Mouse (Mus musculus): ENCODE results near the gene Hrh2. TPM values are rescaled to one million over a fixed set of nuclear protein-coding genes. Genes with fewer than 3 reads are reported as not detected.

Hrh2 gene
- polyA plus RNA-seq, 1 experiment from 2014 or later = 0.12 TPM

GRCm38 (mm10) chr13:54159756-54160155 lies 32.2 kb upstream of the Hrh2 start:
- ATAC-seq (replicated peaks; ENCODE audit: extremely low read depth, insufficient read depth, low FRiP score) = no peak
- Histone ChIP-seq H3K4me3 (ENCODE audit: low read length) (no peak overlapping the region), H3K36me3 (ENCODE audit: control insufficient read depth, insufficient read depth) (no peaks in the 10 kb centered on the region), H3K9me3 (replicated peaks; ENCODE audit: control insufficient read depth, low read length) (no peaks in the 10 kb centered on the region), H3K4me1 (ENCODE audit: control insufficient read depth, insufficient read depth, low read length) (no peaks in the 10 kb centered on the region), H3K4me2 (ENCODE audit: low read depth, low read length) (no peak overlapping the region), H3K27me3 (ENCODE audit: control insufficient read depth, insufficient read depth, low read length) (0 out of 2 replicates have a peak, but pooled peaks cover 3% of the 10 kb centered on the region), H3K9ac (ENCODE audit: low read length) (no peak overlapping the region), H3K27ac (ENCODE audit: low read length) (no peak overlapping the region)
- WGBS = 65% methylated on average over 11 of the region's 11 CpGs

GRCm38 (mm10) chr13:54160546-54160945 lies 31.4 kb upstream of the Hrh2 start:
- Histone ChIP-seq H3K9me3 (replicated peaks; ENCODE audit: control insufficient read depth, low read length) (no peaks in the 10 kb centered on the region), H3K27ac (ENCODE audit: low read length) (no peak overlapping the region), H3K4me1 (ENCODE audit: control insufficient read depth, insufficient read depth, low read length) (no peaks in the 10 kb centered on the region), H3K36me3 (ENCODE audit: control insufficient read depth, insufficient read depth) (no peaks in the 10 kb centered on the region), H3K27me3 (ENCODE audit: control insufficient read depth, insufficient read depth, low read length) (0 out of 2 replicates have a peak, but pooled peaks cover 3% of the 10 kb centered on the region), H3K9ac (ENCODE audit: low read length) (no peak overlapping the region), H3K4me3 (ENCODE audit: low read length) (no peak overlapping the region), H3K4me2 (ENCODE audit: low read depth, low read length) (no peak overlapping the region)
- no peak for ATAC-seq (replicated peaks; ENCODE audit: extremely low read depth, insufficient read depth, low FRiP score)
- WGBS = 36% methylated on average over 1 of the region's 1 CpGs

- 80% methylated on average over 2 of the region's 2 CpGs for WGBS
- no peak for ATAC-seq (replicated peaks; ENCODE audit: extremely low read depth, insufficient read depth, low FRiP score)
These were observed 30.4 kb upstream of the Hrh2 start for GRCm38 (mm10) chr13:54161514-54161913.

GRCm38 (mm10) chr13:54163363-54163762 lies 28.6 kb upstream of the Hrh2 start:
- Histone ChIP-seq H3K27ac (ENCODE audit: low read length) (no peak overlapping the region), H3K4me1 (ENCODE audit: control insufficient read depth, insufficient read depth, low read length) (no peaks in the 10 kb centered on the region), H3K4me3 (ENCODE audit: low read length) (no peak overlapping the region), H3K4me2 (ENCODE audit: low read depth, low read length) (no peak overlapping the region), H3K9ac (ENCODE audit: low read length) (no peak overlapping the region), H3K9me3 (replicated peaks; ENCODE audit: control insufficient read depth, low read length) (no peaks in the 10 kb centered on the region), H3K27me3 (ENCODE audit: control insufficient read depth, insufficient read depth, low read length) (0 out of 2 replicates have a peak, but pooled peaks cover 3% of the 10 kb centered on the region), H3K36me3 (ENCODE audit: control insufficient read depth, insufficient read depth) (no peaks in the 10 kb centered on the region)
- ATAC-seq (replicated peaks; ENCODE audit: extremely low read depth, insufficient read depth, low FRiP score) = no peak
- 68% methylated on average over 8 of the region's 8 CpGs for WGBS

More at GRCm38 (mm10) chr13:54161514-54161913, 30.4 kb upstream of the Hrh2 start:
- Histone ChIP-seq H3K9ac (ENCODE audit: low read length) (no peak overlapping the region), H3K36me3 (ENCODE audit: control insufficient read depth, insufficient read depth) (no peaks in the 10 kb centered on the region), H3K27ac (ENCODE audit: low read length) (no peak overlapping the region), H3K9me3 (replicated peaks; ENCODE audit: control insufficient read depth, low read length) (no peaks in the 10 kb centered on the region), H3K4me1 (ENCODE audit: control insufficient read depth, insufficient read depth, low read length) (no peaks in the 10 kb centered on the region), H3K27me3 (ENCODE audit: control insufficient read depth, insufficient read depth, low read length) (0 out of 2 replicates have a peak, but pooled peaks cover 3% of the 10 kb centered on the region), H3K4me3 (ENCODE audit: low read length) (no peak overlapping the region), H3K4me2 (ENCODE audit: low read depth, low read length) (no peak overlapping the region)

GRCm38 (mm10) chr13:54164462-54164861 lies 27.5 kb upstream of the Hrh2 start:
- WGBS = 79% methylated on average over 10 of the region's 10 CpGs
- Histone ChIP-seq H3K4me2 (ENCODE audit: low read depth, low read length) (no peak overlapping the region), H3K9ac (ENCODE audit: low read length) (no peak overlapping the region), H3K4me3 (ENCODE audit: low read length) (no peak overlapping the region), H3K36me3 (ENCODE audit: control insufficient read depth, insufficient read depth) (no peaks in the 10 kb centered on the region), H3K4me1 (ENCODE audit: control insufficient read depth, insufficient read depth, low read length) (no peaks in the 10 kb centered on the region), H3K27ac (ENCODE audit: low read length) (no peak overlapping the region), H3K9me3 (replicated peaks; ENCODE audit: control insufficient read depth, low read length) (no peaks in the 10 kb centered on the region), H3K27me3 (ENCODE audit: control insufficient read depth, insufficient read depth, low read length) (0 out of 2 replicates have a peak, but pooled peaks cover 3% of the 10 kb centered on the region)
- ATAC-seq (replicated peaks; ENCODE audit: extremely low read depth, insufficient read depth, low FRiP score) = no peak

- 69% methylated on average over 6 of the region's 6 CpGs for WGBS
- H3K9me3 ChIP-seq (replicated peaks; ENCODE audit: control insufficient read depth, low read length) = no peaks in the 10 kb centered on the region
- no peak overlapping the region for H3K27ac ChIP-seq (ENCODE audit: low read length)
- H3K9ac ChIP-seq (ENCODE audit: low read length) = no peak overlapping the region
- 0 out of 2 replicates have a peak, but pooled peaks cover 3% of the 10 kb centered on the region for H3K27me3 ChIP-seq (ENCODE audit: control insufficient read depth, insufficient read depth, low read length)
- no peak overlapping the region for H3K4me3 ChIP-seq (ENCODE audit: low read length)
- no peaks in the 10 kb centered on the region for H3K36me3 ChIP-seq (ENCODE audit: control insufficient read depth, insufficient read depth)
- ATAC-seq (replicated peaks; ENCODE audit: extremely low read depth, insufficient read depth, low FRiP score) = no peak
- H3K4me2 ChIP-seq (ENCODE audit: low read depth, low read length) = no peak overlapping the region
- H3K4me1 ChIP-seq (ENCODE audit: control insufficient read depth, insufficient read depth, low read length) = no peaks in the 10 kb centered on the region
These were observed 26.9 kb upstream of the Hrh2 start for GRCm38 (mm10) chr13:54165066-54165465.

GRCm38 (mm10) chr13:54165765-54166164 lies 26.2 kb upstream of the Hrh2 start:
- no peaks in the 10 kb centered on the region for H3K4me1 ChIP-seq (ENCODE audit: control insufficient read depth, insufficient read depth, low read length)
- H3K4me2 ChIP-seq (ENCODE audit: low read depth, low read length) = no peak overlapping the region
- no peak overlapping the region for H3K27ac ChIP-seq (ENCODE audit: low read length)
- no peaks in the 10 kb centered on the region for H3K9me3 ChIP-seq (replicated peaks; ENCODE audit: control insufficient read depth, low read length)
- no peak for ATAC-seq (replicated peaks; ENCODE audit: extremely low read depth, insufficient read depth, low FRiP score)
- WGBS = 81% methylated on average over 6 of the region's 6 CpGs
- H3K27me3 ChIP-seq (ENCODE audit: control insufficient read depth, insufficient read depth, low read length) = 0 out of 2 replicates have a peak, but pooled peaks cover 3% of the 10 kb centered on the region
- H3K4me3 ChIP-seq (ENCODE audit: low read length) = no peak overlapping the region
- no peaks in the 10 kb centered on the region for H3K36me3 ChIP-seq (ENCODE audit: control insufficient read depth, insufficient read depth)
- H3K9ac ChIP-seq (ENCODE audit: low read length) = no peak overlapping the region

GRCm38 (mm10) chr13:54167036-54167435 lies 24.9 kb upstream of the Hrh2 start:
- no peak for ATAC-seq (replicated peaks; ENCODE audit: extremely low read depth, insufficient read depth, low FRiP score)
- 75% methylated on average over 2 of the region's 2 CpGs for WGBS
- Histone ChIP-seq H3K4me1 (ENCODE audit: control insufficient read depth, insufficient read depth, low read length) (no peaks in the 10 kb centered on the region), H3K27me3 (ENCODE audit: control insufficient read depth, insufficient read depth, low read length) (no peaks in the 10 kb centered on the region), H3K4me2 (ENCODE audit: low read depth, low read length) (no peak overlapping the region), H3K9me3 (replicated peaks; ENCODE audit: control insufficient read depth, low read length) (no peaks in the 10 kb centered on the region), H3K4me3 (ENCODE audit: low read length) (no peak overlapping the region), H3K27ac (ENCODE audit: low read length) (no peak overlapping the region), H3K9ac (ENCODE audit: low read length) (no peak overlapping the region), H3K36me3 (ENCODE audit: control insufficient read depth, insufficient read depth) (no peaks in the 10 kb centered on the region)

GRCm38 (mm10) chr13:54168675-54169074 lies 23.3 kb upstream of the Hrh2 start:
- H3K27ac ChIP-seq (ENCODE audit: low read length) = no peak overlapping the region
- no peaks in the 10 kb centered on the region for H3K36me3 ChIP-seq (ENCODE audit: control insufficient read depth, insufficient read depth)
- H3K9ac ChIP-seq (ENCODE audit: low read length) = no peak overlapping the region
- H3K4me2 ChIP-seq (ENCODE audit: low read depth, low read length) = no peak overlapping the region
- 62% methylated on average over 8 of the region's 8 CpGs for WGBS
- H3K27me3 ChIP-seq (ENCODE audit: control insufficient read depth, insufficient read depth, low read length) = no peaks in the 10 kb centered on the region
- no peaks in the 10 kb centered on the region for H3K9me3 ChIP-seq (replicated peaks; ENCODE audit: control insufficient read depth, low read length)
- H3K4me1 ChIP-seq (ENCODE audit: control insufficient read depth, insufficient read depth, low read length) = no peaks in the 10 kb centered on the region
- no peak overlapping the region for H3K4me3 ChIP-seq (ENCODE audit: low read length)
- no peak for ATAC-seq (replicated peaks; ENCODE audit: extremely low read depth, insufficient read depth, low FRiP score)

Data from heart, embryonic 16.5 days (tissue).